Mouse (Mus musculus) liver, postnatal 0 days (tissue): ENCODE measurements around the gene Dpf3.

Source experiments
- CTCF ChIP-seq: sonication (generic); IDR thresholded peaks from 2 replicates; pipeline ENCODE4 v1.5.1; 2016; ENCODE audit warnings: antibody characterized with exemption, low read depth
- EP300 ChIP-seq: IDR thresholded peaks from 2 replicates; pipeline ENCODE4 v1.6.1; 2016; ENCODE audit warnings: antibody characterized with exemption, low read depth, mild to moderate bottlenecking

DNA sequence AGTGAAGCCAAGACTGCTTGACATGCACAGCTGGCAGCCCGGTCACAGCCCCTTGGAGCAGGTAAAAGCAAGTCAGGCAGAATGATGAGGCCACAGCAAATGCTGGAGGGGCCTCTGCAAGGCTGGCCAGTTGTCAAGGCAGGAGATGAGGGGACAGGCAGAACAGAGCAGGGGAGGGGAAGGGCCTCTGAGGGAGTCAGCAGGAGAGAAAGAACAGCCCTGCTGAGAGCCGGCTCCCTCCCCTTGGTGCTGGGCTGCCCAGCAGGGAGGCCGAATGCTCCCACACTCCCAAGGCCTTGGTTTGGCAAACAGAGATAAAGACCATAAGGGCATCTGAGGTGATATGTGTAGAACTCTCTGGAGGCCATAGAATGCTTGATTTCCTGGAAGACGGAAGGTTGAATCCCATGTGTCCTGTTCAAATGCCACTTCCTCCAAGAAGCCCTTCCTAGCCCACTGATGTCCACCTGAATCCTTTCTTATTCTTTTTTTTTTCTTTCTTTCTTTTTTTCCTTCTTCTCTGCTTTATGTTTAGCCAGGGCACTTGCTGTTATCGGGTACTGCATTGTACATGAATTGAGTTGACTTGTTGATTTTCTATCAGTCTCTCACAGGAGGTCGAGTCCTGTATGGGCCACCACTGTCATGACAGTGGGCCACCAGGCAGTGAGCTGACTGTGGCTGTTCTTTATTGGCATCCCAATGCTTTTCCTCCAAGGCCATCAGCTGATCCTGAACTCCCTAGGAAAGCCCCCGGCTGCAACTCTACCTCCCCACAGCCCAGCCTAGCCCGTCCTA lies 169.7 kb downstream of the Dpf3 start:
- no peak for TF ChIP-seq CTCF
- TF ChIP-seq EP300 = no peak
